Mouse (Mus musculus) layer of hippocampus, adult 11-12 months (tissue): Measurements from ENCODE around the gene Tmem183a.

Source experiments
- DNase-seq: peaks from one replicate; pipeline ENCODE4 v3.0.0; 2022; ENCODE audit warnings: low spot score

Tmem183a gene

DNA sequence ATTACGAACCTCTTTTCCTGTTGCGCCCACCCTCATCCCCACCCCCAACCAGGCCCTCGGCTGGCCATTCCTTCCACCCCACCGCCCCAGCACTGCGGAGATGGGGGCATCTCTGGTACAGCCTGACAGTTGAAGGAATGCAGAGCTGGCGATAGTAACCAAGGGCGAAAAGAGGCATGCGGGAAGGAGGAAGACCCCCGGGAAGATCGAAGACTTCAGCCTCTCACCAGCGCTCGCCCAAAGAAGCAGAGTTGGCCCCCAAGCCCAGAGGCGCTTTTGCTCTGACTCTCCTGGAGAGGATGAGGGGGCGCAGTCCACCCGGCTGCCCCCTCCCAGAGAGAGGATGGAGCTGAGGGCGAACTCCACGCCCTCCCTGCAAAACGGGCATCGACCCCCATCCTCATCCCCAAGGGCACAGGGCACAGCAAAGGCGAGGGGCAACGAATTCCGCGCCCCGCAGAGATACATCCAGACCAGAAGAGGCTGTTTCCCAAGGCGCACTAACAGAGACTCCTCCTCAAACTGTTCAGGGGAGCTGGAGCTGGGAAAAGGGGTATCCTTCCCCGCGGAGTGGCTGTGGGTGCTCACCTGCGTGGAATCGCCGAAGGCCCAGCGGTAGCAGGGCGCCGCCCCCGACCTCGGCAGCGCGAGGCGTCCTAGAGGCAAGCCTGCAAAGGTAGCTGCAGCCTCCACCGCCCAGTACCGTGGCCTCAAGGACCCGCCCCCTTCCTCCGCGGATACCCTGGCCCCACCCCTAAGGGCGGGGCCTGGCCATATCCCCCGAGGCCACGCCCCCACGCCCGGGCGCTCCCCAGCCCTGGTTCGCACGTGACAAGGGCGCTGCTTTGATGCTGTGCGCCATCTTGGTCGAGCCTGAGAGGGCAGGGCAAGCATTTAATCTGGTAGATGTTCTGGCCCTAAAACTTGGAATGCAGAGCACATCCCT, 17.5 kb downstream of the Tmem183a start:
- peak; percentile 86 for DNase-seq

DNA sequence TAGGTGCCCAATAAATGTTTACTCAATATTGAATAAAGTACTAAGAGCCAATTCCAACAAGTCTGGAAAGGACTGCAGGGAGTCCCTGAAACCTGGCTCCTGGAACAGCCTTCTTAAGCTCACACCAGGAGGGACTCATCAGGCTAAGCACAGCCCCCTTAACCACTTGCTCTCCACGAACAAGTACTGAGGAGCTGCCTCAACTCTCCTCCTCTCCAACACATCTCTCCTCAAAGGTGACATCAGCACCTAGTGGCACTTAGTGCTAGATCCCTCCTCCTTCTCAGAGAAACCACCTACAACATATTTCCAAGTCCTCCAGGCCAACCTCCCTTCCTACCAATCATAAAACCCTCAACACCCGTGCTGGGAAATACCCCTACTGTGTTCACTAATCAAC, 18.2 kb downstream of the Tmem183a start:
- DNase-seq, result no peak

DNA sequence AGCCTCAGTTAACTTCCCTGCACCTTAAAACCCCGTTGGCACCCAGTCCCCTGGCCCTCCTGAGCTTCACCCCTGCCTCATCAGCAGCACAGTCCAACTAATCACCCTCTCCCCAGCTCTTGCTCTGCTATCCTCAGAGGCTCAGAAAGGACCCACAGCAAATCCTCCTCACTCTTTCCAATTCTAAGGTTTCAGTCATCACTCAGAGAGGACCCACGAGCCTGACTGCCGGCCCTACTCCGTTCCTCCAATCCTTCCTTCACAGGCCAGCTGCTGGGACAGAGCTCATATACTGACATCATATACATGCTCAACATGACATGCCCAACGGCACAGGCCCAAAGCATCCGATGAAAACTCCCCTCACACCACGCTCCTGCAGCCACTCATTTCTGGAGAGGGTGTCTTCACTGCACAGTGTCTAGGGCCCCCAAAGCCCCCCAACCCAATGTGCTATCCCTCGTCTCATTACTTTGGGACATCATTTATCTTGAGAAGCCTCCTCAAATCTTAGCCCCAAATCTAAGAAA, 18.9 kb downstream of the Tmem183a start:
- no peak for DNase-seq

DNA sequence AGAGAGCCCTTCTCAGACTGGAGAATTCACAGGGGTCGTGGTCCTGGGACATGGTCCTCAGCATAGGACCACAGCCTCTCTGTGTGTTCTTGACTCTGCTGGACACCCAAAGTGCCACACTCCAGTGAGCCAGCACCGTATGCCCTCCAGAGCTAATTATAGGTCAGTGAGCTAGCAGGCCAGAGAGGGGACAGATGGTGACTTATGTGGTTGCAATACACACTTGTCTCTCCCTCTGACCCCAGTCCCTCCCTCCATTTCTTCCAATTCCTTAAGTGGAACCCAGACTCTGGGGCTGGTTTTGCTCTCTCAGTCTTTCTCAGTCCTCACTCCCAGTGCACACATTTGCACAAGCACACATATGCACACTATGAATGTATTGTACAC, 19.5 kb downstream of the Tmem183a start:
- no peak for DNase-seq

- no peak for DNase-seq
These were observed 20.0 kb downstream of the Tmem183a start for GRCm38 (mm10) chr1:134341641-134342277.

DNA sequence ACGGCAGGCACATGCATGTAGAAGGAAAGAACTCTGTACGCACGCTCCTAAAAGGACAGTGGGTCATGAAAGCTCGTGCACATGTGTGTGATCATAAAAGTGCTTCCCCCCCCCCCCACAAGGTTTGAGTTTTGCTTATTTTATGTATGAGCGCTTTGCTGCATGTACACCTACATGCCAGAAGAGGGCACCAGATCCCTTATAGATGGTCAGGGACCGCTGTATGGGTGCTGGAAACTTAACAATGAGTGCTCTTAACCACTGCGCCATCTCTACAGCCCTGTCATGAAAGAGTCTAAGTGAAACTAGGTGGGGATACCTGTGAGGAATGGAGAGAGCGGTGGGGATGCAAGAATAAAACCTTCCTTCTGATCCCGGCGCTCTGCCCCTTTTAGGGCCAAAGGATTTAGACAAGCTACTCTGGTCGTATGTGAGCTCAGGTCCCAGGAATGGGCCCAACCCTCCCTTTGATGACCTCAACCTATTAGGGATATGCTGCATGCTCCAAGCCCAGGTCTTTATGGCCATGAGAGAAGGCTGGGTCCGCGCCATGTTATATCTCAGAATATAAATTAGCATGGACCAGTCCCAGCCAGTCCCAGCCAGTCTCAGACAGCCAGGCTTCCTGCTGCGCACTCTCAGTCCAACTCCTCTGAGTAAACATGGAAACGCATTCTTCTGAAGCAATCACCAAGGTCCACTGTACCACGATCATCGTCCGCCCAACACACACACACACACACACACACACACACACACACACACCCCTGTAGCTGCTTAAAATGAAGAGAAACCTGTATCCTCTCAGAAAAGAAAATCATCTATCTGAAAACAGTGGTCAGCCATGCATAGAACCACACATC, 21.8 kb downstream of the Tmem183a start:
- DNase-seq, result no peak

DNA sequence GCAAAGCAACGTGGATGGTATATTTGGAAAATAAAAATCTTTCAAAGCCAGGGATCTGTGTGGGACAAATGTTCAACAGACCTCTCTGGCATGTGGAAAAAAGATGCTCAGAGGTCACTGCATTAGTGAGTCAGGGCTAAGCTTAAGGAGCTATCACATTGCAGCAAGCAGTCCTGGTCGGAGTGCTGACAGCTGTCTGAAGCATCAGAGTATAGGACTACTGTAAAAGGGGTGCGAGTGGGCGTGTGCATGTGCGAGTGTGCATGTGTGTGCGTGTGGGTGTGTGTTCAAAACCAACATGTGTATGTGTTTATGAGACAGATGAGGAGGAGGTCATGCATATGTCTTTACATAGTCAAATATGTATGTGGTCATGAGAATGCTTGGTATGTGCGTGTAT, 22.6 kb downstream of the Tmem183a start:
- no peak for DNase-seq

DNA sequence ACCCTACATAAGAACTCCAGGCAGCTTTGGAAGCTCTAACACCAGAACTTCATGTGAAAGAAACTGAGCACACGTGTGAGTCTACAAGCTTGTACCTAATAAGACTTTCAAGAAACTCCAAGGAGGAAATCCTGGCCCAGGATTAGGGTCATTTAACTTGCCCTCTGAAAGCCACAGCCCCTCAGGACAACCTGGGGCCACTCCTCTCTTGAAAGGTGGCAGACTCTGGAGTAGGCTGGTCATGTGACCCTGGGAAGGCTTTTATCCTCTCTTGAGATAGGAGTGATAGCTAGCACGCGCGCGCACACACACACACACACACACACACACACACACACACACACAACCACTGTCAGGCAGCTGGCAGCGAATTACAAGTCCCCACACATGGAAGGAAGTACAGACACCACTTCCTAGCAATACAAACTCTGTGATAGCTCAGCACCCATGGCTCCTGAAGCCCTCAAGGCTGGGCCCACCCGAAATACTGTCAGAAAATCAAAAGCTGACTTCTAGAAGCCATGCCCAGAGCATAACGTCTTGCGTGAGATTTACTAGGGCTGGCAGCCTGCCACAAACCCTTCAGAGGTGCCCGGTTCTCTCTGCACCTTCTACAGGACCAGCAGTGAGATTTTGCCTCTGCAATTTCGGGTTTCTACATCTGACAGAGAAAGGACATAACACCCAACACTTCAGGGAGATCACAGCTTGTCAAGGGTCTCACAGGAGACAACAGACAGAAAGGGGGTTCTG, 24.6 kb downstream of the Tmem183a start:
- no peak for DNase-seq

- DNase-seq, result no peak
These were observed 25.6 kb downstream of the Tmem183a start for GRCm38 (mm10) chr1:134335924-134336810.

DNA sequence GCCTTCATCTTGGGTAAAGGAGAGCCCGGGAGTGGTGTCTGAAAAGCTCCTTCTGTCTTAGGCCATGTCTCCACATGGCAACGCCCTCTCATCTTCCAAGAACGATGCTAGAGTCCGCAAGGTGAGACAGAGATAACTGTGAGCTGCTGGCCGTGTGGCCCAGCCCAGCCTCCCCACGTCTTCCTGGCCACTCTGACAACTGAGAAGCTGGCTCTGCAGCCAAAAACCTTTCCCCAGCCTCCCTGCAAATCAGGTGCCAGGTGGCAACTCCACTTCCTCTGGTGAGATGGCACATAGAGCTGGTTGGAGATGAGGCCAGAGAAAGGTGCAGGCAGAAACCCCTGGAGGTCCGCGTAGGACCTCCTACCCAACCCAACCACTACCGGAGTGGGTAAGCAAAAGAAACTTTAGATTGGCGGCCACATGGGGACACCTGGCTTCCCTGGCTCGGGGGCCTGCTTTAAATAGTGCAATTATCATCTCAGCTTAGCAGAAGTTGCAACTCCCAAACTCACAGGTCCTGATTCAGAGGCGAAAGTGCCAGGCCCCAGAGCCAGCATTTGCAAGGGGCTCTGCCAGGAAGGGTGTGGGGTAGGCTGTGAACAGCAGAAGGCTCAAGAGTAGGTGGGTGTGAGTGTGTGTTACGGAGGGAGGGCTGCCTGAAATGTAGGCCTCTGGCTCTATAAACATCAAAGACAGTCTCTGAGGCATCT, 26.4 kb downstream of the Tmem183a start:
- peak; percentile 70 for DNase-seq

DNA sequence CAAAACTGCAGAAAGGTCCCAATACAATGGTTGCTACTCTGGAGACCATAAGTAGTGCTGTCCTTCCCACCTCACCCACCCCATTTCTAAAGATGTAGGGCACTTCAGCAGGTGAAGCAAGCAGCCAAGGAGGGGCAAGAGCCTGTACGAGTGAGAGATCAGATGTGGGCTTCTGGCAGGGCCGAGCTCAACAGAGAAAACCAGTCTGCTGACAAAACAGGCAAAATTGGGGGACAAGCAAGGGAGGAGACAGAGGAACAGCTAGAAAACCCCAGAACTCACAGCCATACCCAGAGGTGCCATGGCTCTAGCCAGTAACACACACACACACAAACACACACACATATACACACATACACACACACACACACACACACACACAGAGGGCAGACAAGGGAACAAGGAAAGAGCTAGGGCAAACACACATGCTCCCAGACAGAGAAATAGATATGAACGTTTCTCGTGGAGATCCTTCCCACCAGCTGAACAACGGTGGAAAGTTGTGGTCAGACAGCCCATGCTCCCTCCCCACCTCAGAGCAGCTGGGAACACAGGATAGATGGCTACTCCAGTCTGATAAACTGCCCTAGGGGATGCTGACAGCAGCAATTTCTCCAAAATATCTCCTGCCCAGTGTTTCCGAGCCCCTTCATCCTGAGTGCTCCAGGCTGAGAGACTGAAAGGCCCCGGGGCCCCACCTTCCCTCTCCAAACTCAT, 27.5 kb downstream of the Tmem183a start:
- DNase-seq, result no peak

DNA sequence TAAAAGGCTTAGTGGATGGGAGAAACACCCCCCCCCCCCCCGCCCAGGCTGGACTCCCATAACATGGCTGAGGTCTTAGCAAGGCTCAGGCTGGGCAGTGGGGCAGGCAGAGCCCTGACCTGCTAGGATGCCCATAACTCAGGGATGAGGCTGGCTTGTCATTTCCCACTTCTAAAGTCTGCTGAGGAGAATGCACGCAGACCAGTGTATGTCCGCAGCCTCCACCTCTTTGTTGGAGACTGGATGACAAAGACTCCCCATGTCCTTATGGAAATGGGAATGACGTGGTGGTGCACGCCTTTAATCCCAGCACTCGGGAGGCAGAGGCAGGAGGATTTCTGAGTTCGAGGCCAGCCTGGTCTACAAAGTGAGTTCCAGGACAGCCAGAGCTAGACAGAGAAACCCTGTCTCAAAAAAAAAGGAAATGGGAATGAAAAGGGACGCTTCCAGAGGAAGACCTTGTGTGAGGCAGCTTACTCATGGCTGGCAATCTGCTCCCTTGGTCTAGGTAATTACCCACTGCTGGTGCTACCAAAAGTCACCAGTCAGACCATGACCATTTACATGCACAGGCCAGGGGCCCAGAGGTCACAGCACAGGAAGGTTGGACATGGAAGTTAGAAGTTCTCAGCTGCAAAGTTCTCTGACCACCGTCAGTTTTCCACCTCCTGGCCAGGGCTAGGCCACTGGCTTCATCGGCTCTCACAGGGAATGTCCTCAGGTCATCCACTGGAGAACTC, 28.2 kb downstream of the Tmem183a start:
- DNase-seq, result no peak

DNA sequence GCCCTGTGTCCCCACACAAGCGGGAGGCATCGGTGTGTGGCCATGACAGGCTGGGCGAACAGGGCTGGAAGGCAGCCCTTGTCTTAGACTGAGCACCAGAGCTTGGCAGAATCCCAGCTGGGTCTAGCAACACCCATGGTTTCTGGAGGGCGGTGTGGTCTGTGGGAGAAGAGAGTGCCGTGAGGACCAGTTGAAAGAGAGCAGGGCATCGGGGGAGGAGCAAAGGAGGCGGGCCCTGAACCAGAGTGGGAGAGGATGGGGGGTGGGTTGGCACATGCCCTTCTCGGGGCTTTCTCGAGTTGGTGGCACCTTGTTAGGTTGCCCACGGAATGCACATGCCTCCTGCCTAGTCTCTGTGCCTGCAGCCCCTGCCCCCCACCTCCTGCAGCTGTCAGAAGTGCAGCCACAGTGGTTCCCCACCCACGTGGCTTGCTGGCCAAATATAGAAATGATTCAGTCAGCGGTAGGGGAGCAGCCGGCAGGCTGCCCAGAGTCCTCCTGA, 29.0 kb downstream of the Tmem183a start, which contains the start of gene Ppfia4:
Gene Ppfia4, minus strand, starts transcription at position 159 of the 502 bp plus-strand sequence.
- peak; percentile 65 for DNase-seq

DNA sequence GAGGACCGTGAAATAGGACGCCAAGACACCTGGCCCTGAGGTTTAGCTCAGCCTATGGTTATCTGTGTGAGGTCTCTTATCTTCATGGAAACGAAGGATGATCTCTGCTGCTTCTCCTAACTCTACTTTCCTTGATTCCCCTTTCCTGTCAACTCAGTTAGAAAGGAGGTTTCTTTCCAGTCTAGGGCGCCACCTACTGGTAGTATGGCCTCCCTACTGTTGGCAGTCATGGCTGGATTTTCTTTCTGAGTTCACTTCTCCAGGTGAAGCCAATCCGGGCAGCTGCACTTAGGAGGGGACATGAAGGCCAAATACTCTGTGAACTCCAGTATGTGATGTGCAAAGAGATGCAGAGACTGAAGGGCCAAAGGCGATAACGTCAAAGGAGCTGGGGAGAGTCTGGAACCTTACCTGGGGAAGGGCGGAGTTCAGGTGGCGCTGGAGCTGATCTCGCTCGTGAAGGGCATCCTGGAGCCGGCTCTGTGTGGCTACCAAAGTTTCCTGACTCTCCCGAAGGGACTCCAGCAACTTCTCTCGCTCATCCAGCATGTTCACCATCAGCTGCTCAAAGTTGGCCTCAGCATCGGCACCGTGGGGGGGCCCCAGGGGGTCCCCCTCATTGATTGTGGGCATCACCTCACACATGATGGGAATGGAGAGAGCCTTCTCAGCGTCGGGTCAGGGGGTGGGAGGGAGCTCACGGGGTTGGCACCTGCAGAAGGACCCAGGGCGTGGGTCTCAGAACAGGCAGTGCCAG, 29.7 kb downstream of the Tmem183a start:
- DNase-seq, result peak; percentile 89

- DNase-seq, result no peak
These were observed 34.9 kb downstream of the Tmem183a start for GRCm38 (mm10) chr1:134326841-134327346.

DNA sequence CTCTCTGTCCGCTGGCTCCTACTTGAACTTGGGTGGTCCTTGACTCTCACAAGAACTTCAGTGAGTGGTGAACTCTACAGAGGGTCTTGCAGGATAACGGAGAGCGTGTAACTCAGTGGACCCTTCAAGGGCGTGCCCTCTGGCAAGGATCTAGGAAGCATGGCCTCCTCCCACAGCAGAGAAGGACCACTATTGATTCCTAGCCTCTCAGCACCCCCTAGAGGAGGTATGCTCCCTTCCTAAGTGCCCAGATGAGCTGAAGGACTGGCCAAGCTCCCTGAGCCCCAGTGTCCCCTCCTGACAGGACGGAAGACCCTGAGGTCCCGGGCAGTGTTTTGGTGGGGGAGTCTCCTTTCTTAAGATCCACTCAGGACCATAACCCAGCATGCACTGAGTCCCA, 39.2 kb downstream of the Tmem183a start:
- peak; percentile 76 for DNase-seq

DNA sequence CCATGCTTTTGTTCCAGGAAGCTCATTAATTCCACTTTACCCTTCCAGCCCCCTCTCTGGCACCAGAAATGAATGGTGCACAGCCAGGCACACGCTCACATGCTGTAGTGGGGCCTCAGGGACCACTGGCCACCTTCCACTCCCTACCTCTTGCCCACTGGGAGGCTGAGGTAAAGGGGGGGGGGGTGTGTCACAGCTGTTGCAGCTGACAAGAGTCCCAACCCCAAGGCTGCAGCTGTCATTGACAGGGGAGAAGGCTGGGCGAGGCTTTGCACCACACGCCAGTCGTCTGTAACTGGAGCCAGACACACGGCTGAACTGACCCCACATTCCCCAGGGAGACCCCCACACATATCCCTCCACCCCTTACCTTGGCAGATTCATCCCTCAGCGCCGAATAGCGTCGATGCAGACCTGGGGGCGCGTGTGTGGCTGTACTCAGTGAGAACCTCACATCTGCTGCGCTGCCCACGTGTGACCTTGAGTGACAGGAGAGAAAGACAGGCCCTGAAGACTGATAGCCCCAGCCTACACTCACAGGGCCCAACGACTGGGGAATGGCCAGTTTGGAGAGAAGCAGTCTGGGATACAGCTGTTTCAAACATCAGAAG, 41.0 kb downstream of the Tmem183a start:
- no peak for DNase-seq
